ENCODE assay signal across 9 mouse cellular contexts in the genomic region with DNA sequence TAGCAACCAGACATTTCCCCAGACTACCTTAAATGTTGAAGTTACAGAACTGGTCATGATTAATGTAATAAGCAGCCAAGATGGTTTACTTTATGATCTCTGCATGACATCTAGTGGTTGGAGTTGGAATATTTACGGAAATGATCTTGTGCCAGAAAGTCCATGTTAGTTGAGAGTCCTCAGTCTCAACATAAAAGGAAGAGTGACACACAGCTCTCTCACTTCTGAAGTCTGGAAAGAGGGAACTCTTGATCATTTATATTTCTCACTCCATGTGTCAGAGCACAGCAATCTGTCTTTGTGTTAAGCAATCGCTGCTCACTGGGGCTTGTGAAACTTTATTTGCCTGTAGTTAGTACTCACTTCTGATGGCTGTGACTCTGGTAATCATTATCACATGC.
DNase-seq lines count a peak whose midpoint lies in the region; ATAC-seq and TF ChIP-seq lines count a peak whose summit lies in the region.
"Had no signal": no experiment of that assay in that cellular context is flagged by ENCODE, and none has a peak within 500 bp of the region (broad histone marks: within the 10 kb centered on the region; RNA-seq: fewer than 3 reads in every experiment).

No protein-coding gene starts in this region.

- no peaks in the 10 kb centered on the region for H3K36me3 ChIP-seq in forebrain, embryonic 14.5 days (ENCODE audit: control insufficient read depth, insufficient read depth, low read length)
- no peaks in the 10 kb centered on the region for H3K36me3 ChIP-seq in intestine, embryonic 16.5 days (ENCODE audit: control insufficient read depth, insufficient read depth, low read length)
- no peaks in the 10 kb centered on the region for H3K36me3 ChIP-seq in limb, embryonic 10.5 days
- H3K36me3 ChIP-seq in stomach, embryonic 15.5 days: no peaks in the 10 kb centered on the region
- H3K36me3 ChIP-seq: embryonic facial prominence, embryonic 12.5 days had no signal

- H3K27me3 ChIP-seq in forebrain, embryonic 14.5 days (replicated peaks; ENCODE audit: control insufficient read depth, insufficient read depth, low read length): no peaks in the 10 kb centered on the region
- no peaks in the 10 kb centered on the region for H3K27me3 ChIP-seq in intestine, embryonic 16.5 days (replicated peaks; ENCODE audit: control insufficient read depth, insufficient read depth, low read length)
- H3K27me3 ChIP-seq in limb, embryonic 10.5 days (ENCODE audit: low read depth, poor library complexity, severe bottlenecking): no peaks in the 10 kb centered on the region
- H3K27me3 ChIP-seq in stomach, embryonic 15.5 days (replicated peaks): no peaks in the 10 kb centered on the region
- H3K27me3 ChIP-seq: embryonic facial prominence, embryonic 12.5 days had no signal

- TF ChIP-seq POLR2A in brain, embryonic 14.5 days (IDR thresholded peaks at IDR 0.05; ENCODE audit: borderline replicate concordance, extremely low read depth, insufficient read depth, insufficient read length, poor library complexity, severe bottlenecking): no peak

- peak; percentile 84 for ATAC-seq in forebrain, embryonic 14.5 days
- peak; percentile 74 for ATAC-seq in intestine, embryonic 16.5 days
- peak; percentile 56 for ATAC-seq in stomach, embryonic 15.5 days (ENCODE audit: insufficient read depth, low FRiP score, low read depth)
- no peak; the same call in 1 of the 2 replicates for ATAC-seq in megakaryocyte-erythroid progenitor cell, adult 5-6 weeks (replicated peaks; ENCODE audit: low FRiP score, low TSS enrichment, poor library complexity, severe bottlenecking)

- TF ChIP-seq CTCF in brain, embryonic 14.5 days (IDR thresholded peaks at IDR 0.05; ENCODE audit: borderline replicate concordance, extremely low read depth, insufficient read depth, insufficient read length): no peak

- no peak overlapping the region for H3K4me2 ChIP-seq in forebrain, embryonic 14.5 days (ENCODE audit: low read length)
- H3K4me2 ChIP-seq in intestine, embryonic 16.5 days (ENCODE audit: low read depth, low read length): no peak overlapping the region
- no peak overlapping the region for H3K4me2 ChIP-seq in stomach, embryonic 15.5 days
- H3K4me2 ChIP-seq: embryonic facial prominence, embryonic 12.5 days had no signal

- H3K9me3 ChIP-seq in forebrain, embryonic 14.5 days (replicated peaks; ENCODE audit: control insufficient read depth, low read length): no peaks in the 10 kb centered on the region
- no peaks in the 10 kb centered on the region for H3K9me3 ChIP-seq in intestine, embryonic 16.5 days (ENCODE audit: control insufficient read depth, low read length)
- H3K9me3 ChIP-seq in limb, embryonic 10.5 days (replicated peaks): no peaks in the 10 kb centered on the region
- H3K9me3 ChIP-seq in stomach, embryonic 15.5 days: no peaks in the 10 kb centered on the region
- H3K9me3 ChIP-seq: embryonic facial prominence, embryonic 12.5 days had no signal

- H3K27ac ChIP-seq in forebrain, embryonic 14.5 days (ENCODE audit: low read depth, low read length): no peak overlapping the region
- H3K27ac ChIP-seq in intestine, embryonic 16.5 days (ENCODE audit: low read length): no peak overlapping the region
- peak overlapping the region; percentile 9; the same call in 1 of the 2 replicates for H3K27ac ChIP-seq in limb, embryonic 10.5 days
- H3K27ac ChIP-seq in stomach, embryonic 15.5 days: no peak overlapping the region
- H3K27ac ChIP-seq: embryonic facial prominence, embryonic 12.5 days had no signal

- WGBS in forebrain, embryonic 14.5 days: 57% methylated on average over 2 of the region's 2 CpGs
- WGBS in intestine, embryonic 16.5 days: 22% methylated on average over 2 of the region's 2 CpGs
- whole genome bisulfite sequencing in limb, embryonic 10.5 days: 43% methylated on average over 2 of the region's 2 CpGs
- WGBS in stomach, embryonic 15.5 days: 15% methylated on average over 2 of the region's 2 CpGs

- H3K4me3 ChIP-seq in forebrain, embryonic 14.5 days (ENCODE audit: low read depth, low read length): no peak overlapping the region
- no peak overlapping the region for H3K4me3 ChIP-seq in intestine, embryonic 16.5 days (ENCODE audit: low read length)
- H3K4me3 ChIP-seq in limb, embryonic 10.5 days: no peak overlapping the region
- no peak overlapping the region for H3K4me3 ChIP-seq in stomach, embryonic 15.5 days (replicated peaks)
- H3K4me3 ChIP-seq: embryonic facial prominence, embryonic 12.5 days had no signal

- H3K9ac ChIP-seq in forebrain, embryonic 14.5 days (ENCODE audit: low read length): no peak overlapping the region
- H3K9ac ChIP-seq in intestine, embryonic 16.5 days (ENCODE audit: low read depth, low read length): no peak overlapping the region
- no peak overlapping the region for H3K9ac ChIP-seq in stomach, embryonic 15.5 days
- H3K9ac ChIP-seq: embryonic facial prominence, embryonic 12.5 days had no signal

- DNase-seq in right cerebral cortex, adult 18-20 months: peak; percentile 48
- DNase-seq in right cerebral cortex, postnatal 25 days: no peak
- peak; percentile 89 for DNase-seq in brain, embryonic 14.5 days (ENCODE audit: low read depth)
- DNase-seq in forebrain, embryonic 14.5 days (ENCODE audit: low spot score): peak; percentile 90
- DNase-seq in limb, embryonic 10.5 days (ENCODE audit: low spot score): no peak

- H3K4me1 ChIP-seq in forebrain, embryonic 14.5 days (ENCODE audit: control insufficient read depth, insufficient read depth, low read length): no peaks in the 10 kb centered on the region
- H3K4me1 ChIP-seq in intestine, embryonic 16.5 days (ENCODE audit: control insufficient read depth, insufficient read depth, low read length): no peaks in the 10 kb centered on the region
- peaks cover 4% of the 10 kb centered on the region; the same call in 1 of the 2 replicates for H3K4me1 ChIP-seq in limb, embryonic 10.5 days
- H3K4me1 ChIP-seq in stomach, embryonic 15.5 days: no peaks in the 10 kb centered on the region
- H3K4me1 ChIP-seq: embryonic facial prominence, embryonic 12.5 days had no signal

Comparison
In these comparisons a context has a peak if more than half of its experiments do, and no peak if none do; other contexts are left out.
1. DNase-seq: peak in right cerebral cortex, adult 18-20 months (single experiment), brain, embryonic 14.5 days (single experiment) and forebrain, embryonic 14.5 days (single experiment); none in right cerebral cortex, postnatal 25 days (single experiment) and limb, embryonic 10.5 days (single experiment).